Mouse (Mus musculus) spleen, embryonic (tissue): ENCODE measurements around the gene Cckbr.

Experiments
- CTCF ChIA-PET: fragments of 350-600 bp; sonication (Branson Sonifier 250); formaldehyde crosslinking; loops from one replicate; lab custom pipeline; 2022; lab: Charles Lee

Cckbr gene

GRCm38 (mm10) chr7:105487104-105487876 lies 61.8 kb downstream of the Cckbr start:
- CTCF ChIA-PET: no interaction called here

GRCm38 (mm10) chr7:105497881-105498280 lies 72.3 kb downstream of the Cckbr start:
- CTCF ChIA-PET: no interaction called here

GRCm38 (mm10) chr7:105498854-105499492 lies 73.4 kb downstream of the Cckbr start:
- CTCF ChIA-PET: no interaction called here

GRCm38 (mm10) chr7:105499676-105500075 lies 74.1 kb downstream of the Cckbr start:
- CTCF ChIA-PET: no interaction called here

GRCm38 (mm10) chr7:105501984-105502383 lies 76.5 kb downstream of the Cckbr start:
- CTCF ChIA-PET: no interaction called here

GRCm38 (mm10) chr7:105507257-105507656 lies 81.7 kb downstream of the Cckbr start:
- CTCF ChIA-PET: no interaction called here

GRCm38 (mm10) chr7:105510143-105510542 lies 84.6 kb downstream of the Cckbr start:
- CTCF ChIA-PET: no interaction called here

GRCm38 (mm10) chr7:105513845-105514291 lies 88.3 kb downstream of the Cckbr start:
- CTCF ChIA-PET: no interaction called here

- CTCF ChIA-PET: no interaction called here
Measured at GRCm38 (mm10) chr7:105514561-105514960, 89.0 kb downstream of the Cckbr start.

GRCm38 (mm10) chr7:105515178-105515577 lies 89.6 kb downstream of the Cckbr start:
- CTCF ChIA-PET: no interaction called here

GRCm38 (mm10) chr7:105516669-105517360 lies 91.3 kb downstream of the Cckbr start:
- CTCF ChIA-PET: no interaction called here

- CTCF ChIA-PET: no interaction called here
Measured at GRCm38 (mm10) chr7:105519336-105519735, 93.8 kb downstream of the Cckbr start.

GRCm38 (mm10) chr7:105519771-105520170 lies 94.2 kb downstream of the Cckbr start:
- CTCF ChIA-PET: no interaction called here

- CTCF ChIA-PET: interaction anchor here (0.6 kb wide), 1 partner anchor 94 kb away, joined by 8 read pairs; no protein-coding TSS in a partner anchor
Measured at GRCm38 (mm10) chr7:105520201-105520600, 94.7 kb downstream of the Cckbr start.
